Mouse (Mus musculus): ENCODE measurements at regions not wholly inside any gene's neighbourhood (a gene's known extent, or its start where the extent isn't known, plus 50 kb on each side); places are given as distances from the start of the nearest gene placed in this dataset.

GRCm38 (mm10) chr4:127712274-127712673 is 258.5 kb downstream of the CK137956 start:
- H3K36me3 ChIP-seq (ENCODE audit: control insufficient read depth, insufficient read depth, low read length): no peaks in the 10 kb centered on the region
- H3K27ac ChIP-seq (ENCODE audit: insufficient read depth, low read depth, low read length): no peak overlapping the region
- no peak overlapping the region for H3K4me3 ChIP-seq (ENCODE audit: insufficient read depth, low read depth, low read length)
- no peaks in the 10 kb centered on the region for H3K27me3 ChIP-seq (replicated peaks; ENCODE audit: control insufficient read depth, insufficient read depth, low read length)
- 85% methylated on average over 10 of the region's 10 CpGs for WGBS
- H3K4me1 ChIP-seq (ENCODE audit: control insufficient read depth, insufficient read depth, low read length): no peaks in the 10 kb centered on the region
- no peak for TF ChIP-seq CTCF (conservative IDR thresholded peaks at IDR 0.05; ENCODE audit: insufficient read depth, insufficient read length, low read depth, low read length)
- no peak for TF ChIP-seq POLR2A (IDR thresholded peaks at IDR 0.05; ENCODE audit: low read depth, low read length)
- no peak for DNase-seq

GRCm38 (mm10) chr4:127710816-127711215 is 259.9 kb downstream of the CK137956 start:
- H3K4me3 ChIP-seq (ENCODE audit: insufficient read depth, low read depth, low read length): no peak overlapping the region
- no peak for TF ChIP-seq POLR2A (IDR thresholded peaks at IDR 0.05; ENCODE audit: low read depth, low read length)
- TF ChIP-seq CTCF (conservative IDR thresholded peaks at IDR 0.05; ENCODE audit: insufficient read depth, insufficient read length, low read depth, low read length): no peak
- H3K27me3 ChIP-seq (replicated peaks; ENCODE audit: control insufficient read depth, insufficient read depth, low read length): no peaks in the 10 kb centered on the region
- WGBS: 52% methylated on average over 4 of the region's 4 CpGs
- H3K36me3 ChIP-seq (ENCODE audit: control insufficient read depth, insufficient read depth, low read length): no peaks in the 10 kb centered on the region
- DNase-seq: no peak
- H3K4me1 ChIP-seq (ENCODE audit: control insufficient read depth, insufficient read depth, low read length): no peaks in the 10 kb centered on the region
- no peak overlapping the region for H3K27ac ChIP-seq (ENCODE audit: insufficient read depth, low read depth, low read length)

- Histone ChIP-seq H3K4me1 (ENCODE audit: control insufficient read depth, insufficient read depth, low read length) (no peaks in the 10 kb centered on the region), H3K27me3 (replicated peaks; ENCODE audit: control insufficient read depth, insufficient read depth, low read length) (no peaks in the 10 kb centered on the region), H3K27ac (ENCODE audit: insufficient read depth, low read depth, low read length) (no peak overlapping the region), H3K4me3 (ENCODE audit: insufficient read depth, low read depth, low read length) (no peak overlapping the region), H3K36me3 (ENCODE audit: control insufficient read depth, insufficient read depth, low read length) (no peaks in the 10 kb centered on the region)
- 76% methylated on average over 6 of the region's 6 CpGs for WGBS
- no peak for DNase-seq
- TF ChIP-seq POLR2A (IDR thresholded peaks at IDR 0.05; ENCODE audit: low read depth, low read length) (no peak), CTCF (conservative IDR thresholded peaks at IDR 0.05; ENCODE audit: insufficient read depth, insufficient read length, low read depth, low read length) (no peak)
Observed at GRCm38 (mm10) chr4:127709746-127710145, 261.0 kb downstream of the CK137956 start.

DNA sequence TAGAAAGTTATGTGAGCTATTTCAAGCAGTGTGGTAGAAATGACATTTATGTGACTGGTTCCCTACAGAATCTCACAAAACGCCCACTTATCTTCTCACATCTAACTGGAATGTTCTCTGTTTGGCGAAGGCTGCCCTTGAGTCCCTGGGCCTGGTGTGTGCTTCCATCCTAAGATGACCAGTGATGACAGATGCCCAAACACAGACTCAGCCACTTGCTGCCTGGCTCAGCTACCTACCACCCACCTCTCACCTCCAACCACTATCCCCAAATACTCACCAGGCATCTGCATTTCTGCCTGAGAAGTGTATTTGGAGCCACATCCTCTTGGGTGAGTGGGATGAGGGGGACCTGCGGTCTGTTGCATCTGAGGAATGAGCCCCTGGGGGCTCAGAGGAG is 262.6 kb downstream of the CK137956 start:
- H3K4me1 ChIP-seq (ENCODE audit: control insufficient read depth, insufficient read depth, low read length): no peaks in the 10 kb centered on the region
- H3K4me3 ChIP-seq (ENCODE audit: insufficient read depth, low read depth, low read length): no peak overlapping the region
- no peak for DNase-seq
- no peak overlapping the region for H3K27ac ChIP-seq (ENCODE audit: insufficient read depth, low read depth, low read length)
- H3K36me3 ChIP-seq (ENCODE audit: control insufficient read depth, insufficient read depth, low read length): no peaks in the 10 kb centered on the region
- TF ChIP-seq POLR2A (IDR thresholded peaks at IDR 0.05; ENCODE audit: low read depth, low read length) (no peak), CTCF (conservative IDR thresholded peaks at IDR 0.05; ENCODE audit: insufficient read depth, insufficient read length, low read depth, low read length) (no peak)
- no peaks in the 10 kb centered on the region for H3K27me3 ChIP-seq (replicated peaks; ENCODE audit: control insufficient read depth, insufficient read depth, low read length)
- 60% methylated on average over 3 of the region's 3 CpGs for WGBS

GRCm38 (mm10) chr4:127707126-127707525 is 263.6 kb downstream of the CK137956 start:
- DNase-seq: no peak
- H3K4me1 ChIP-seq (ENCODE audit: control insufficient read depth, insufficient read depth, low read length): no peaks in the 10 kb centered on the region
- no peak overlapping the region for H3K27ac ChIP-seq (ENCODE audit: insufficient read depth, low read depth, low read length)
- TF ChIP-seq CTCF (conservative IDR thresholded peaks at IDR 0.05; ENCODE audit: insufficient read depth, insufficient read length, low read depth, low read length): no peak
- TF ChIP-seq POLR2A (IDR thresholded peaks at IDR 0.05; ENCODE audit: low read depth, low read length): no peak
- no peaks in the 10 kb centered on the region for H3K27me3 ChIP-seq (replicated peaks; ENCODE audit: control insufficient read depth, insufficient read depth, low read length)
- 75% methylated on average over 3 of the region's 3 CpGs for WGBS
- H3K36me3 ChIP-seq (ENCODE audit: control insufficient read depth, insufficient read depth, low read length): no peaks in the 10 kb centered on the region
- no peak overlapping the region for H3K4me3 ChIP-seq (ENCODE audit: insufficient read depth, low read depth, low read length)

DNA sequence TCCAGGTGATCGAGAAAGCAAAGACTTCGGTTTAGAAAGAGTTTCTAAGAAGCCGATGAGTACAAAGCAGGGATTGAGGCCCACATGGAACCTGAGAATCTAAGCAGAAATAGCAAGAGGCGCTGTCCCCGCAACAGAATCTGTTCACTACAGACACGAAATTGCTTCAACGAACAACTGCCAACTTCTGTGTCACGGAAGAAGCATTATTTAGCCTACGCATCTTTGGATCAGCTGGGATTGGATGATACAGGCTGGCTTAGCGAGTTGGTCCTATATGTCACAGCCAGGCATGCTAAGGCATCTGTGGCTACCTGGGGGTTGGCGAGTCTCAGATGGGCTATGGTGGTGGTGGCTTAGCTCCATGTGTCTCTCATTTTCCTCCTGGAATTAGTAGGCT is 269.1 kb downstream of the CK137956 start:
- H3K36me3 ChIP-seq (ENCODE audit: control insufficient read depth, insufficient read depth, low read length): no peaks in the 10 kb centered on the region
- H3K4me1 ChIP-seq (ENCODE audit: control insufficient read depth, insufficient read depth, low read length): no peaks in the 10 kb centered on the region
- H3K27me3 ChIP-seq (replicated peaks; ENCODE audit: control insufficient read depth, insufficient read depth, low read length): no peaks in the 10 kb centered on the region
- no peak overlapping the region for H3K27ac ChIP-seq (ENCODE audit: insufficient read depth, low read depth, low read length)
- H3K4me3 ChIP-seq (ENCODE audit: insufficient read depth, low read depth, low read length): no peak overlapping the region
- DNase-seq: no peak
- WGBS: 87% methylated on average over 11 of the region's 11 CpGs
- TF ChIP-seq CTCF (conservative IDR thresholded peaks at IDR 0.05; ENCODE audit: insufficient read depth, insufficient read length, low read depth, low read length) (no peak), POLR2A (IDR thresholded peaks at IDR 0.05; ENCODE audit: low read depth, low read length) (no peak)

GRCm38 (mm10) chr4:127689986-127690385 is 280.8 kb downstream of the CK137956 start:
- no peak for DNase-seq
- WGBS: 63% methylated on average over 4 of the region's 4 CpGs

DNA sequence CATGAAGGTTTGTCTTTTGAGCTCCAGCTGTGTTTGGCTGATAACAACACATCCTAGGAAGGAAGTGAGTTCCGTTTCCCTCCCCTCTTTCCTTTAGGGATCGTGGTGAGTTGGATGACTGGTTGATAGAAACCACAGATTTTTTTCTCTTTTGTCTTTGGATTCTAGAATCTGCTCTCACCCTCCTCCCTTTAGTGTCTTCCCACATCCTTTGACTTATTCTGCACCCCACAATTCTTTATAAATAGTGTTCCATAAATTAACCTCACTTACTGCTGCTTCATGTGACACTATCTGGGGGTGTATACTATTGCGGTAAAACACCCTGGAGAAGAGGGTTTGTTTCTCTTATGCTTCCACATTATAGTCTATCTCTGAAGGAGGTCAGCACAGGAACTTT is 285.7 kb downstream of the CK137956 start:
- H3K4me1 ChIP-seq (ENCODE audit: control insufficient read depth, insufficient read depth, low read length): no peaks in the 10 kb centered on the region
- H3K27me3 ChIP-seq (replicated peaks; ENCODE audit: control insufficient read depth, insufficient read depth, low read length): no peaks in the 10 kb centered on the region
- DNase-seq: no peak
- no peak overlapping the region for H3K4me3 ChIP-seq (ENCODE audit: insufficient read depth, low read depth, low read length)
- 56% methylated on average over 3 of the region's 3 CpGs for whole genome bisulfite sequencing
- H3K36me3 ChIP-seq (ENCODE audit: control insufficient read depth, insufficient read depth, low read length): no peaks in the 10 kb centered on the region
- TF ChIP-seq POLR2A (IDR thresholded peaks at IDR 0.05; ENCODE audit: low read depth, low read length) (no peak), CTCF (conservative IDR thresholded peaks at IDR 0.05; ENCODE audit: insufficient read depth, insufficient read length, low read depth, low read length) (no peak)
- no peak overlapping the region for H3K27ac ChIP-seq (ENCODE audit: insufficient read depth, low read depth, low read length)

More at GRCm38 (mm10) chr4:127689986-127690385, 280.8 kb downstream of the CK137956 start:
- Histone ChIP-seq H3K4me3 (ENCODE audit: insufficient read depth, low read depth, low read length) (no peak overlapping the region), H3K4me1 (ENCODE audit: control insufficient read depth, insufficient read depth, low read length) (no peaks in the 10 kb centered on the region), H3K36me3 (ENCODE audit: control insufficient read depth, insufficient read depth, low read length) (no peaks in the 10 kb centered on the region), H3K27ac (ENCODE audit: insufficient read depth, low read depth, low read length) (no peak overlapping the region), H3K27me3 (replicated peaks; ENCODE audit: control insufficient read depth, insufficient read depth, low read length) (no peaks in the 10 kb centered on the region)
- no peak for TF ChIP-seq POLR2A (IDR thresholded peaks at IDR 0.05; ENCODE audit: low read depth, low read length)
- no peak for TF ChIP-seq CTCF (conservative IDR thresholded peaks at IDR 0.05; ENCODE audit: insufficient read depth, insufficient read length, low read depth, low read length)

Data from kidney, adult 2 months (tissue).